ENCODE assay signal across 7 mouse cellular contexts in the genomic region with DNA sequence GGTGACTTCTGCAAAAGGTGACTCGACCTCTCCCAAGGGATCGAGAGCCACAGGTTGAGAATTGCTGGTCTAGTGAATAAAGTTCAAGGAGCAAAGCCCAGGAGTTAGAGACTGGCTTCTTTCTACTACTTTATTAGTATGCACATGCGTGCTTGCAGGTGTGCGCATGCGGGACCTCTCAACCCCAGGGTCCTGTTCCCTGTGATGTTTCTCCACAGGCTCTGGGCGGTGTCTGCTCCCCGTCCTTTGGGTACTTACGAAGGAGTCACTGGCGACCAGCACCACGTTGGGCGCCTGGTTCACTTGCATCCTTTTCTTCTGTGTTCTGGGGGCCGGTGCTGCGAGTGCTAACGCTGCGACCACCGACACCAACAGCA. TPM values are rescaled to one million over a fixed set of nuclear protein-coding genes. Genes with fewer than 3 reads are reported as not detected.
A peak's percentile ranks its signal among the peaks of the same experiment; 100 is the strongest.
DNase-seq lines count a peak whose midpoint lies in the region; ATAC-seq and TF ChIP-seq lines count a peak whose summit lies in the region.

No protein-coding gene starts in this region.

- TF ChIP-seq POLR2A in spleen, adult 2 months (IDR thresholded peaks at IDR 0.05; ENCODE audit: low read depth, low read length) = no peak
- no peak for TF ChIP-seq POLR2A in limb, embryonic 14.5 days (IDR thresholded peaks at IDR 0.05; ENCODE audit: borderline replicate concordance, extremely low read depth, insufficient read depth, insufficient read length)
- no peak for TF ChIP-seq POLR2A in myocyte (IDR thresholded peaks at IDR 0.05; ENCODE audit: insufficient read length, low read depth)

- no peaks in the 10 kb centered on the region for H3K9me3 ChIP-seq in limb, embryonic 14.5 days (ENCODE audit: control insufficient read depth, low read length)

- peak overlapping the region; percentile 65 for H3K9ac ChIP-seq in limb, embryonic 14.5 days (ENCODE audit: low read depth, low read length, severe bottlenecking)

- peak in 1 of 2 experiments; percentile 43 for DNase-seq in spleen, adult 2 months (ENCODE audit: low read depth in 1 of 2, low spot score in 2 of 2)
- DNase-seq in spleen, postnatal 14 days (ENCODE audit: low spot score in 2 of 2) = no peak
- DNase-seq in c-Kit-positive CD71-positive TER-119-negative erythroid progenitor cells, embryonic 14.5 days (ENCODE audit: low read depth) = peak; percentile 46
- peak; percentile 50 for DNase-seq in limb, embryonic 14.5 days (ENCODE audit: low spot score)

- peak overlapping the region; percentile 83 for H3K27ac ChIP-seq in spleen, adult 2 months (ENCODE audit: insufficient read depth, low read length)
- peak overlapping the region; percentile 78 for H3K27ac ChIP-seq in limb, embryonic 14.5 days (replicated peaks; ENCODE audit: low read depth, low read length)

- peak overlapping the region; percentile 58 for H3K4me2 ChIP-seq in limb, embryonic 14.5 days (replicated peaks; ENCODE audit: low read depth, low read length, severe bottlenecking)
- H3K4me2 ChIP-seq in myocyte (ENCODE audit: low read depth) = peak overlapping the region; percentile 88

- peak overlapping the region; percentile 76 for H3K4me3 ChIP-seq in spleen, adult 2 months (ENCODE audit: extremely low read depth, insufficient read depth, insufficient read length)
- H3K4me3 ChIP-seq in limb, embryonic 14.5 days (replicated peaks; ENCODE audit: low read length) = peak overlapping the region; percentile 73
- peak overlapping the region; percentile 73 for H3K4me3 ChIP-seq in myocyte

- peak overlapping the region; percentile 56 for H3ac ChIP-seq in myocyte (ENCODE audit: control insufficient read depth, insufficient read length)

- TF ChIP-seq CTCF in spleen, adult 2 months (IDR thresholded peaks at IDR 0.05; ENCODE audit: extremely low read depth, insufficient read depth, insufficient read length, insufficient replicate concordance) = no peak

- H3K36me3 ChIP-seq in spleen, adult 2 months (ENCODE audit: control insufficient read depth, insufficient read depth, low read length) = no peaks in the 10 kb centered on the region
- H3K36me3 ChIP-seq in limb, embryonic 14.5 days (ENCODE audit: control insufficient read depth, insufficient read depth, low read length) = peaks cover 5% of the 10 kb centered on the region; the same call in 1 of the 2 replicates
- H3K36me3 ChIP-seq in myocyte (ENCODE audit: control insufficient read depth, insufficient read depth) = no peaks in the 10 kb centered on the region

- H3K27me3 ChIP-seq in spleen, adult 2 months (ENCODE audit: control insufficient read depth, insufficient read depth, low read length) = no peaks in the 10 kb centered on the region
- no peaks in the 10 kb centered on the region for H3K27me3 ChIP-seq in limb, embryonic 14.5 days (ENCODE audit: control insufficient read depth, insufficient read depth, low read length)
- H3K27me3 ChIP-seq in myocyte (ENCODE audit: control insufficient read depth, insufficient read depth, insufficient read length) = no peaks in the 10 kb centered on the region

- WGBS in spleen, adult 2 months = 3% methylated on average over 16 of the region's 16 CpGs
- 3% methylated on average over 16 of the region's 16 CpGs for whole genome bisulfite sequencing in limb, embryonic 14.5 days

- peak; percentile 65 to 66 for ATAC-seq in hematopoietic stem cell, adult 5-6 weeks (replicated peaks in 1 of 2; ENCODE audit: insufficient read depth in 1 of 2, low FRiP score in 2 of 2, low TSS enrichment in 1 of 2, low read depth in 1 of 2, poor library complexity in 2 of 2, severe bottlenecking in 2 of 2)
- peak; percentile 79 for ATAC-seq in limb, embryonic 14.5 days (ENCODE audit: low FRiP score, low read depth)
- no peak; the same call in 1 of the 2 replicates for ATAC-seq in monocyte, adult 5-6 weeks (replicated peaks; ENCODE audit: insufficient number of reproducible peaks, low FRiP score, low TSS enrichment, poor library complexity, severe bottlenecking)

- peaks cover 20% of the 10 kb centered on the region for H3K79me2 ChIP-seq in myocyte (ENCODE audit: control insufficient read depth, insufficient read depth)

- H3K4me1 ChIP-seq in spleen, adult 2 months (ENCODE audit: control insufficient read depth, insufficient read depth, insufficient read length) = no peaks in the 10 kb centered on the region; the same call in 1 of the 2 replicates
- peaks cover 3% of the 10 kb centered on the region for H3K4me1 ChIP-seq in limb, embryonic 14.5 days (ENCODE audit: control insufficient read depth, insufficient read depth, low read length)

TF ChIP-seq in myocyte, 11 proteins besides CTCF, POLR2A, EP300 and RAD21:
- TF ChIP-seq TCF12 (IDR thresholded peaks at IDR 0.05; ENCODE audit: insufficient read depth, poor library complexity, severe bottlenecking) (no peak), CEBPB (IDR thresholded peaks at IDR 0.05; ENCODE audit: insufficient read depth, poor library complexity, severe bottlenecking) (no peak), MYOG (IDR thresholded peaks at IDR 0.05; ENCODE audit: control insufficient read depth in 1 of 3, insufficient read depth in 1 of 3, insufficient read length in 2 of 3, low read depth in 2 of 3) (no peak), USF1 (IDR thresholded peaks at IDR 0.05; ENCODE audit: low read depth) (no peak), TCF3 (IDR thresholded peaks at IDR 0.05; ENCODE audit: insufficient read length, low read depth) (no peak), REST (IDR thresholded peaks at IDR 0.05; ENCODE audit: insufficient read depth, insufficient read length) (no peak), POLR2AphosphoS2 (IDR thresholded peaks at IDR 0.05; ENCODE audit: insufficient read length, low read depth) (no peak)

RNA-seq across cellular contexts. Expression of a gene that starts 0.4 kb away (rescaled TPM):
- 3.1 TPM in 2 replicates for polyA plus RNA-seq in spleen, adult 2 months (2012; rRNA removed)
- total RNA-seq in hematopoietic stem cell, adult 5-6 weeks (2017) = 23.5 and 43.2 TPM in 2 replicates
- polyA plus RNA-seq in limb, embryonic 14.5 days (2012; rRNA removed) = 8.9 and 10.1 TPM in 2 replicates
- polyA plus RNA-seq in limb, embryonic 14.5 days (2014; fragmentation: Nextera tagmentation; extraction: Ambion mirVana) = 10.4 and 10.8 TPM in 2 replicates
- 2.4 TPM for polyA plus RNA-seq in myocyte (2012; fragmentation: generic; extraction: Trizol)
- total RNA-seq in monocyte, adult 5-6 weeks (2017) = 13.9 to 16.9 TPM (median 14.6 TPM) in 3 replicates

RNA-seq across cellular contexts. Expression of a gene that starts 0.4 kb away (rescaled TPM):
- polyA plus RNA-seq in spleen, adult 2 months (2012; rRNA removed) = 4.8 and 5.1 TPM in 2 replicates
- 49.9 and 52.2 TPM in 2 replicates for total RNA-seq in hematopoietic stem cell, adult 5-6 weeks (2017)
- 17.9 and 20.5 TPM in 2 replicates for polyA plus RNA-seq in limb, embryonic 14.5 days (2012; rRNA removed)
- polyA plus RNA-seq in limb, embryonic 14.5 days (2014; fragmentation: Nextera tagmentation; extraction: Ambion mirVana) = 21.5 and 22.3 TPM in 2 replicates
- 3.9 TPM for polyA plus RNA-seq in myocyte (2012; fragmentation: generic; extraction: Trizol)
- 19.1 to 33.6 TPM (median 32.7 TPM) in 3 replicates for total RNA-seq in monocyte, adult 5-6 weeks (2017)

RNA-seq across cellular contexts. Expression of a gene that starts 41.3 kb away (rescaled TPM):
- polyA plus RNA-seq in spleen, adult 2 months (2012; rRNA removed) = 0.20 and 0.42 TPM in 2 replicates
- total RNA-seq in hematopoietic stem cell, adult 5-6 weeks (2017) = 0.55 and 0.88 TPM in 2 replicates
- 0.04 and 0.05 TPM in 2 replicates for polyA plus RNA-seq in limb, embryonic 14.5 days (2012; rRNA removed)
- 0.08 TPM in 1 of 2 replicates, not detected in the other for polyA plus RNA-seq in limb, embryonic 14.5 days (2014; fragmentation: Nextera tagmentation; extraction: Ambion mirVana)
- polyA plus RNA-seq in myocyte (2012; fragmentation: generic; extraction: Trizol) = not detected
- not detected in 3 replicates for total RNA-seq in monocyte, adult 5-6 weeks (2017)

Comparison
In these comparisons a context has a peak if more than half of its experiments do, and no peak if none do; other contexts are left out.
1. DNase-seq: peak in c-Kit-positive CD71-positive TER-119-negative erythroid progenitor cells, embryonic 14.5 days (single experiment) and limb, embryonic 14.5 days (single experiment); none in spleen, postnatal 14 days (0 of 2).
2. Peak in every context shown above with its lines, with median percentiles within 50 percentile points of each other: H3K4me3 ChIP-seq.